Mouse (Mus musculus) CH12.LX (cell line): ENCODE data around the gene Olfr49.
A peak's percentile ranks its signal among the peaks of the same experiment; 100 is the strongest.

Source experiments
- BHLHE40 ChIP-seq: IDR thresholded peaks from 2 replicates; pipeline ENCODE4 v1.6.1; 2011; ENCODE audit warnings: mild to moderate bottlenecking, low read depth, low read length, improper control_type of control experiment
- CTCF ChIP-seq, 2 experiments: IDR thresholded peaks in 1 of 2; conservative IDR thresholded peaks in 1 of 2; 2 replicates each; pipeline ENCODE4 v1.5.1; 2011 to 2012; ENCODE audit warnings: low read depth in 2 of 2, low read length in 2 of 2, improper control_type of control experiment in 1 of 2, inconsistent platforms in 1 of 2, mild to moderate bottlenecking in 1 of 2, moderate library complexity in 1 of 2
- E2F4 ChIP-seq: IDR thresholded peaks from 2 replicates; pipeline ENCODE4 v1.6.1; 2011; ENCODE audit warnings: low read depth, low read length, improper control_type of control experiment; ENCODE audit not compliant: insufficient replicate concordance
- ETS1 ChIP-seq: conservative IDR thresholded peaks from 2 replicates; pipeline ENCODE4 v1.6.1; 2012; ENCODE audit warnings: low read depth, mild to moderate bottlenecking, inconsistent platforms, low read length, improper control_type of control experiment, moderate library complexity
- GABPA ChIP-seq: IDR thresholded peaks from 2 replicates; pipeline ENCODE4 v1.6.1; 2012; ENCODE audit warnings: low read depth, low read length, improper control_type of control experiment, inconsistent platforms; ENCODE audit not compliant: insufficient replicate concordance
- MAX ChIP-seq: IDR thresholded peaks from 2 replicates; pipeline ENCODE4 v1.6.1; 2011; ENCODE audit warnings: low read length, improper control_type of control experiment
- MYC ChIP-seq: IDR thresholded peaks from 2 replicates; pipeline ENCODE4 v1.6.1; 2011; ENCODE audit warnings: low read depth, mild to moderate bottlenecking, improper control_type of control experiment, low read length
- POLR2A ChIP-seq: IDR thresholded peaks from 2 replicates; pipeline ENCODE4 v1.6.1; 2011; ENCODE audit warnings: low read depth, mild to moderate bottlenecking, improper control_type of control experiment, low read length
- RAD21 ChIP-seq: IDR thresholded peaks from 2 replicates; pipeline ENCODE4 v1.6.1; 2011; ENCODE audit warnings: low read depth, mild to moderate bottlenecking, low read length, improper control_type of control experiment, moderate library complexity
- TCF12 ChIP-seq: IDR thresholded peaks from 2 replicates; pipeline ENCODE4 v1.6.1; 2014; ENCODE audit warnings: low read depth, mild to moderate bottlenecking, inconsistent platforms, low read length, improper control_type of control experiment
- ZC3H11A ChIP-seq: IDR thresholded peaks from 2 replicates; pipeline ENCODE4 v1.6.1; 2012; ENCODE audit warnings: low read depth, mild to moderate bottlenecking, inconsistent platforms, low read length, improper control_type of control experiment
- ZNF384 ChIP-seq: IDR thresholded peaks from 2 replicates; pipeline ENCODE4 v1.6.1; 2012; ENCODE audit warnings: low read depth, low read length, improper control_type of control experiment, inconsistent platforms

- TF ChIP-seq POLR2A (no peak), MYC (no peak), ETS1 (no peak), RAD21 (no peak), CTCF (conservative IDR thresholded peaks at IDR 0.05 in 1 of 2, IDR thresholded peaks at IDR 0.05 in 1 of 2; ENCODE audit: low read depth in 2 of 2, low read length in 2 of 2) (no peak), MAX (no peak), ZNF384 (no peak), ZC3H11A (no peak), E2F4 (no peak), GABPA (no peak), BHLHE40 (0 out of 2 replicates have a peak, but pooled peaks have one; percentile 10), TCF12 (no peak)
Measured at GRCm38 (mm10) chr14:54271976-54272606, 12.6 kb downstream of the Olfr49 start.
